Mouse (Mus musculus) NIH3T3 (cell line): ENCODE measurements around the gene Tmprss5.

Experiments
- DNase-seq: peaks from one replicate; pipeline ENCODE4 v3.0.0-alpha.2; 2012; ENCODE audit warnings: low read depth

Gene Tmprss5

DNA sequence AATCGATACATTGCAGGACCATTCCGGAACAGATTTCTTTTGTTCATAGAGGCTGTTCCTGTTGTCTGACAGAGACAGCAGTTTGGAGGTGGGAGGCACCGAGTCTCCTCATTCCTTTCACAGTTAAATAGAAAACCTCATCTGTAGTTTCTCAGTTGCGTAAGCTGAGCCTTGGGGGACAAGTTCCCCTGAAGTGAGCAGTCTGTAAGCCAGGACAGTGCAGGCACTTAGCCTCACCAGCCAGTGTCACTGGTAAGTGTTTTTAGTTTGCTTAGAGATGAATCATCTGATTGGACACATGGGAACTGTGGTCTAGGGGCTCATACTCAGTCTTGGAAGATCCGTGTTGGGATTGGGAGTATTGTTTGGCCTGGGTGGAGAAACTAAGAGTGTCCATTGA lies at the start of gene Tmprss5:
Gene Tmprss5 (plus strand): TSS at position 154 of the 400 bp plus-strand sequence.
- no peak for DNase-seq

DNA sequence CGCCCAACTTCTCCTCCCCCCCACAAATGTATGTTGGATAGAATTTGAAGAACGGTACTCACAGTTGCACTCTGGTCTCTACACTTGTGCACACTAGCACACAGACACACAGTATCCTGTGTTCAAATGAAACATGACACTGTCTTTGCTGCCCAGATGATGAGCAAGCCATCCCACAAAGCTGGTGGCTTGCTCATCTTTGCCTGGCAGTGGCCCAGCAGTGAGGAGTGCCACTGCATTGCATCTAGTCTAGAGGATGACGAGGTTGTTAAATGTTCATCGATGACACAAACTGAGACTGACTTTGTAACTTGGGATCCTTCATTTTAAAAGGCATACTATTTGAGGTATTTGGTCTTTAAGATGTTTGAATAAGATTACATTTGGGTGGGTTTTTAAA lies 46.3 kb upstream of the Tmprss5 start:
- DNase-seq: peak; percentile 59

DNA sequence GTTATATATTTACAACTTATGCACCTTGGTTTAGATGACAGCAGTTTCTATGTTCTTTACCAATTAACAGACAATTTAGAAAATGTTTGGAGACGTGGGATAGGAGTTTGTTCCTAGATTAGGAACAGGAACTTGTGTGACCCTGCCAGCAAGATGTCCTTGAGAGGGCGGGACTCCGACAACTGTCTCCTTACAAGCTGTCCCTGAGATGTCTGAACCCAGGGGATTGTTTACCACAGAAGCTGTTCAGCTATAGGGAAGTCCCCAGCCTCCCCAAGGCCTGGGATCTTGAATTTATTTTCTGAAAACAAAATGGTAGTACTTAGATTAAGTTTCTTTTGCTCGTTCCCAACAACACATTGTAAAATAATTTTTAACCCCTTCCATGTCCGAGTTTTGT lies 30.2 kb upstream of the Tmprss5 start:
- DNase-seq: no peak

- peak; percentile 76 for DNase-seq
Measured at GRCm38 (mm10) chr9:49051349-49051748, 29.7 kb upstream of the Tmprss5 start.

DNA sequence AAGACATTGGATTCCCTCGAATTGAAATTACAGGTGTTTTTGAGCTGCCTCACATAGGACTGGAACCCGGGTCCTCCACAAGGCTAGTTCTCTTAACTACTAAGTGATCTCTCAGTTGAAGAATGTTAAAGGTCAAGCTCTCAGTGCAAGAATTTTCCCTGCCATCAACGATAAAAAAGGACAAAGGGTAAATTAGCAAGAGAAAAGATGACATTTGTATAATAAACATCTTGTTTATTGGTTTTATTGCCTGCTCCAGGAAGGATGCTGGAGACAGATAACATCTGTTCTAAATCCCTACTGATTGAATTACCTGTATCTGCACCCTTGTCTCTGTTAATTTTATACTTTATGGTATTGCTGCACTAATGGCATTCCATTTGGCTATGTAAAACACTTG lies 27.0 kb upstream of the Tmprss5 start:
- no peak for DNase-seq

- peak; percentile 95 for DNase-seq
Measured at GRCm38 (mm10) chr9:49055333-49056205, 25.5 kb upstream of the Tmprss5 start, which contains the start of gene Zw10. TSS of gene Zw10 (plus strand) at chr9:49055613.

DNA sequence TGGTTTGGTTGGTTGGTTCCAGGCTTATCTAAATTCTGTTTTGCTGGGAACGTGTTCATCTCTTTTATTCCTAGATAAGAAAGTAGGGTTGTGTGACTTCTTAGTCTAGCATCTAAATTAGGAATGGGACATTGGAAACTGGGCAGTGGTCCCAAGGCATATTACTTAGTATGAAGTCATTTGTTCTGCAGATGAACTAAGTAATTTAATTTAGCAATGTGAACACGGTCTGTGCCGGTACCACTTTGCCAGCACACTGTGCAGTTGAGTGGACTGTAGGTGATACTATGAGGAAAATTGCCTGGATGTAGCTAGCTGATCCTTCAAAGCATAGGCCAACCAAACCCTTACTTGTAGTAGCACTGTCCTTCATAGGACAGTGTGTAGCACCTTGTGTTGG lies 4.2 kb upstream of the Tmprss5 start:
- no peak for DNase-seq

DNA sequence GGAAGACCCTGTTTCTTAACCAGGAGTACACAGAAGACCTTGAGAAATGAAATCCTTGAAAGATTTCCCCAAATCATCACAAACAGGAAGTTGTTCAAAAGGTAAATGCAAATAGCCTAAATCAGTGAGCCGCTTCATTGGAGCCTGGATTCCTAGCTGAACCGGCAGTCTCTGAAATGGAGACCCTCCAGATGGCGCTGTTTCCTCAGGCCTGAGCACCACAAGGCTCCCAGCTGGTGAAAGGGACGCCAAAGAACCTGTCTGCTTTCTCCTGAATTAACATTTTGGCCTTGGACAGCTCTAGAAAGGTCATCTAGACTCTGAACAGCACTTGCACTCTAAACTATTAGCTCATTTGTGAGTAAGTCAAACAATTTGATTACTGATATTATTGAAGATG lies 501 bp downstream of the Tmprss5 start:
- DNase-seq: peak; percentile 74

DNA sequence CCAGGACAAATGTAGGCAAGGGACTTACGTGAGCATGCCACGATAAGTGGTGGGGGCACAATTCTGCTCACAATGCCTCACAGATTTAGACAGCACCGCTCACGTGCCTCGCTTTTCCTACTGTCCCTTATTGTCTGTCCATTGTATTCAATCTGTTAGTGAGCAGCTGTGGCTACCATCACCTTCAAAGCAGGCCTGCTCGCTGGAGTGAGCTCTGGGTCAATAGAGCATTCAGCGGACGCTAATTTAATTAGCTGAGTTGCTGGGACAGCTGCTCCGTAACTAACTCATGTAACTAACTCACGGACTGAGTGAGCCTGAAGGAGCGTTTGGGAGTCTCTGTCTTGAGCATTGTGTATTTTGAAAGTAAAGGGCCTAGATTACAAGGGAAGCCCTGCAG lies 6.3 kb downstream of the Tmprss5 start:
- no peak for DNase-seq

- no peak for DNase-seq
Measured at GRCm38 (mm10) chr9:49098871-49099270, 17.8 kb downstream of the Tmprss5 start.

GRCm38 (mm10) chr9:49102328-49102727 lies 21.3 kb downstream of the Tmprss5 start:
- DNase-seq: no peak

- DNase-seq: no peak
Measured at GRCm38 (mm10) chr9:49109101-49109500, 28.0 kb downstream of the Tmprss5 start.

DNA sequence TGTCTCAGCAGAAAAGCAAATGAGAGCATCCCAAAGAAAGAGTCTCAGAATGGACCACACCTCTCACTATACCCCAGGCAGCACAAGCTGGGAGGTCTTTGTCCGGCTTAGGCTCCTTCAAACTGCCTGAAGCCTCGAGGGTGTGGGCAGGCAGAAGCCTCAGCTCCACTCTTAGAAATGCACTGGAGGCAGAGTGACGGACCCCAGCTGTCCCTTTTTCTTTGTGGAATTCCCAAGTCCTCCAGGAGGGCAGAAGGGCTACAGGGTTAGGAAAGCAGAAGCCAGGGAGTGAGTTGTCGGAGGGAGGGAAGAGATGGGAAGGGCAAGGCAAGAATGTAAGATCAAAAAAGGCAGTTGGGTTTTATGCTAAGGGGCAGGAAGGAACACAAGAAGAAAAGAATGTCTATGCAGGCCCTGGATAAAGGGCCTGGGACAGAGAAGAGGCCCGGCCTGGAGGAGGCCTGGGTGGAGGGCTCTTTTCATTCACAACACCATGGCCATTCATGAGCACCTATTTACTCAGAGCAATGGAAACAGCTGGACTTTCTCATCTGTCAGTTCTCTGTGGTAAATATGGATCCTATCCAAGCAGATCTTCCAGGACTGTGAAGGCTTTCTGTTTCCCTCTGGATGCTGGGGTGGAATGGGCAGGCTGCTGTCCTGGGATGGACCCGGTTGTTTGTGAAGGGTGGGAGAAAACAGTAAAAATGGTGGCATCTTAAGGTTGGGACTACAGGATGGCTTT lies 29.6 kb downstream of the Tmprss5 start:
- no peak for DNase-seq

DNA sequence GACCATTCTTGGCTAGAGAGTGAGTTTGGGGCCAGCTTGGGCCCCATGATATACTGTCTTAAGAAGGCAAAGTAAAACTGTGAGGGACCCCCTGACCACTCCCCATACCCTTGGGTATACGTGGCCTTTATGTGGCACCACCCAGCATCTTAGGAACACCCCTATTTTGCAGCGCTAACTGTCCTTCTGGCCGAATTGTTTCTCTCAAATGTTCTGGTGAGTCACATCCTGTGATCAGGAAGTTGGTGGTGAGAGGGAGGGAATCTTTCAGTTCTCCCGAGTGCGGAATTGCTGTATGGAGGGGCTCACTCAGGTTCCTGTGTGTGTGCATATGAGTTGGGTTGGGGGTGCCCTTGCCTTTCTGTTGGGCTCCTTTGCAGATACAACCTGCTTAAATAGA lies 30.2 kb downstream of the Tmprss5 start:
- DNase-seq: no peak

DNA sequence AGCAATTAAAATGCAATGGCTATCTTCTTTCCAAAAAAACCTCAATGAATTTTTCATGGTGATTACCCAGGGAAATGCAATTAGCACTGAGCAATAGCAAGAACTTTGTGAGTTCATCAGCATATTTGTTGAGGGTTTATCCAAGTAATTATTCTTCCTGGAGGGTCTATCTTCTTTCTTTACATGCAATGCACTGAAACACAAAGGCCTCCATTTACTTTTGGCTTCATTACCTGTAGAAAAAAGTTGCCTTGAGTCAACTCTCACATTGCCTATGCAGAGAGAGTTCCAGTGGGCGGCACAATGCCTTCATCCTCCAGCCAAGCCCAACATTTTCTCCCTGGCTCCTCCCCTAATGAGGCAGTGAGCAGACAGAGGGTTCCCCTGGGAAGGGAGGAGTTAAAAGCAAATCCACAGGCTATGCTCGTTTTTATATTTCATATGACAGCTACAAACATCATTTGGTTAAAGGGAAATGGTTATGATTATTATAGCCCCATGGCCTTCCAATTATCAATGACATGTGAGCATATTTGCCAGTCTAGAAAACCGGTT lies 37.3 kb downstream of the Tmprss5 start:
- no peak for DNase-seq

- no peak for DNase-seq
Measured at GRCm38 (mm10) chr9:49119759-49120158, 38.7 kb downstream of the Tmprss5 start.

- DNase-seq: no peak
Measured at GRCm38 (mm10) chr9:49125706-49126105, 44.6 kb downstream of the Tmprss5 start.

DNA sequence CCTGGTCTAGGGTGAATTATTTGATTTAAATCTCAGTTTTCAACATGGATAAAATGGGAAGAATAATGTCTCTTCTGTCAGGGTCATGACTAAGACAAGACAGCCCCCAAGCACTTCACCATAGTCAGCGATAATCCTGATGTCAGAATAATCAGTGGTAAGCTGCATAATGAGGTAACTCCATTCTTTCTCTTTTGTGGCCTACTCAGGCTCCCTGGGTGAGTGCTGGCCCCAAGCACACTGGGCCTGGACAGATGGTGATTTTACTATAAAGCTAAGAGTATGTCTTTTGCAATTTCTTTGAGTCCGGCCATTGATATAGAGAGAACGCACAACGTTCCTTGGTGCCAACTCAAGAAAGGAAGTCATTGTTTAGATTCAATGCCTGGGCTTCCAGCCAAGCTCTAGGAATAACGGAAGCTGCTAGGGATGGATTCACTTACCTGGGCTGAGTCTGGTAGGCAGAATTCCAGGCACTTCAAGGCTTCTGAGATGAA lies 49.5 kb downstream of the Tmprss5 start:
- DNase-seq: no peak

DNA sequence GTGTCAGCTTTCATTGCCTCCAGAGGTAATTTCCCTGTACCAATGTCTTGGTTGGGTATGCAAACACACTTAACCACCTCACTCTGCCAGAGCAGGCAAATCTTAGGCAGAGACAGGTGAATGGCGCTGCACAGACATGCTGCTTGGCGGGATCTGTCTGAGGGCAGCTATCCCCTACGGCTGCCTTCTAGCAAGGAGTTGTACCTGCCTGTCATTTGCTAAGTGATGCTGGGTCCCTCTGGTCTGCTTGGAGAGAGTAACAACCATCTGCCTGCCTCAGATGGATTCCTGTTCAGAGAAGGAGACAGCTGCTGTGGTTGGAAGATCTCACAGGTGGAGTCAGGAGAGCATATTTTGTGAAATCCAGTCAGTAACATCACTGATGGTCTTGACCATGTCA lies 62.8 kb downstream of the Tmprss5 start:
- DNase-seq: no peak

DNA sequence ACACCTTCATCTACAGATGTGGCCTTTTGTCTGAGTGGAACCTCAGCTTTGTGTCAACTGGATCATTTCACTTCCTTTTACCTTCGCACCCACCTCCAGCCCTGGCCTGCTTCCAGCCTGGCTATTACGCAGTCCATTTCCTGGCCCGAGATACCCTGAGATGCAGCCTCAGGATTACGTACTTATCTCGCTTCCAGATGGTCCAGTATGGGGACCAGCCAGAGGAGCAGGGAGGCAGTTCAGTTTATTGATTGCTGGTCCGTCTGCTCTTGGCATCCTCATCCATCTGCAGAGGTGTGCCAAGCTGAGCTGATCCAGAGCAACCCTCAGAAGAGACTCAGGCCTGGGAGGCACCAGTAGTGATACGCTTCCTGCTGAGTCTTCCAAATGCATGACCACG lies 64.7 kb downstream of the Tmprss5 start:
- DNase-seq: no peak

- no peak for DNase-seq
Measured at GRCm38 (mm10) chr9:49147031-49147430, 66.0 kb downstream of the Tmprss5 start.
